In the genomic region with DNA sequence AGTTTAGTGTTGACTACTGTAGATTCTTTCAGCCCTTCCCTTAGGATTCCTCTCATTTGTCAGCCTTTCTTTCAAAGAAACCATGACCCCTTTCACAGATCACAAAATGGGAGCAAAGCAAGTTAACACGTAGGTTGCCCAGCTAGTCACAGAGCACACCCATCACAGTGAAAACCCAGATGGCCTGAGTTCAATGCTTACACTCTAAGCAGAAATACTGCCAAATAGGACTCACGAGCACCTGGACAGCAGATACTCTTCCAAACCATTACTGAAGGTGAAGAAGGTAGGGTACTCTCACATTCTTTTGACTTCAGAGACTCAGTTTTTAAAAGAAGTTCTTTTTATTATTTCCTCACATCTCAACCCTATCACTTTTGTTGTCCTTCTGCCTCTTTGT, we compare ENCODE assay signal across 21 mouse cellular contexts.
"Had no signal": no experiment of that assay in that cellular context is flagged by ENCODE, and none has a peak within 500 bp of the region (broad histone marks: within the 10 kb centered on the region; RNA-seq: fewer than 3 reads in every experiment).

No protein-coding gene starts in this region.

- H3K4me3 ChIP-seq: embryonic facial prominence, embryonic 10.5 days; embryonic facial prominence, embryonic 12.5 days; embryonic facial prominence, embryonic 13.5 days; embryonic facial prominence, embryonic 15.5 days; erythroblast, embryonic 14.5 days; forebrain, embryonic 10.5 days; forebrain, embryonic 12.5 days; forebrain, embryonic 13.5 days; forebrain, embryonic 15.5 days; gastrocnemius, adult 2 months; heart, adult 2 months; heart, embryonic 10.5 days had no signal

- DNase-seq: cerebellum, postnatal 10 days; embryo, embryonic 11 days; forebrain, postnatal 0 days; gastrocnemius, adult 2 months; gastrocnemius, postnatal 10 days; gastrocnemius, postnatal 14 days; gastrocnemius, postnatal 25 days; gastrocnemius, postnatal 36 days; heart, adult 11 months; heart, adult 18-20 months; heart, adult 2 months had no signal

- H3K27ac ChIP-seq: embryonic facial prominence, embryonic 10.5 days; embryonic facial prominence, embryonic 12.5 days; embryonic facial prominence, embryonic 13.5 days; embryonic facial prominence, embryonic 15.5 days; forebrain, embryonic 10.5 days; forebrain, embryonic 12.5 days; forebrain, embryonic 13.5 days; forebrain, embryonic 15.5 days; gastrocnemius, adult 2 months; heart, adult 2 months; heart, embryonic 10.5 days had no signal
